In the genomic region with DNA sequence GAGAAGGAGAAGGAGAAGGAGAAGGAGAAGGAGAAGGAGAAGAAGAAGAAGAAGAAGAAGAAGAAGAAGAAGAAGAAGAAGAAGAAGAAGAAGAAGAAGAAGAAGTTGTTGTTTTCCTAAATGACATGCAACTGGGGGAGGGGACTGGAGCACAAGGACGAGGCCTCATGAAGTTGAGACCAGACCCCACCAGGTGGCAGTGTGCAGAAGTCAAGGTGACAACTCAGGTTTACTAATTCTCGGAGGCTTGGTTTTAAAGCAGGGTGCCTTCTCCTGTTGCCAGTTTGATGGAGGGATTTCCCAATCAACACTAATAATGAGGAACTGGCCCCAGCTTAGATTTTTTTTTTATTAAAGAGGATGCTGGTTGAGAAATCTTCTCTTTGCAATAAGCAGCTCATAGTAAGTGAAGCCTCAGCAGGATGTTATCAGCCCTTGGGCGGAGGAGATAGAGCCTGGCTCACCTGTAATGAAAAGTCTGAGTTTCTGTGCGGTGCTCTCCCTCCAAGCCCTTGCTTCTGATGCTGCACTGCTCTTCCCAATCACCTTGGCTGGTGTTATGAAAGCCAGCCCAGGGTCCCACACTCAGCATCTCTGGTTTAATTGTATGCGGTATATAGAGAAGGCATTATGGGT, we compare ENCODE assay signal across 9 mouse cellular contexts.
DNase-seq lines count a peak whose midpoint lies in the region; ATAC-seq and TF ChIP-seq lines count a peak whose summit lies in the region.
"Had no signal": no experiment of that assay in that cellular context is flagged by ENCODE, and none has a peak within 500 bp of the region (broad histone marks: within the 10 kb centered on the region; RNA-seq: fewer than 3 reads in every experiment).

No protein-coding gene starts in this region.

- no peak for TF ChIP-seq POLR2A in embryonic fibroblast, embryonic 13.5 days (IDR thresholded peaks at IDR 0.05; ENCODE audit: low read depth, low read length)

- ATAC-seq in frontal cortex, adult (ENCODE audit: low TSS enrichment): no peak

- in situ Hi-C loops in ES-E14 (cut with MboI; ENCODE audit: low sequenced_read_pairs in 2 of 2, unreplicated experiment in 2 of 2): no loop called here

- no peaks in the 10 kb centered on the region for H3K9me3 ChIP-seq in ES-E14 (ENCODE audit: control insufficient read depth, insufficient read depth, low read depth, low read length)
- no peaks in the 10 kb centered on the region for H3K9me3 ChIP-seq in limb, embryonic 10.5 days (replicated peaks)

- no peak overlapping the region for H3K27ac ChIP-seq in left cerebral cortex, adult 2 months
- H3K27ac ChIP-seq in ES-E14 (ENCODE audit: insufficient read depth, low read depth, low read length, poor library complexity, severe bottlenecking): no peak overlapping the region
- no peak overlapping the region for H3K27ac ChIP-seq in embryonic fibroblast, embryonic 13.5 days (ENCODE audit: insufficient read depth, low read length)
- no peak overlapping the region for H3K27ac ChIP-seq in limb, embryonic 10.5 days
- H3K27ac ChIP-seq: macrophage had no signal

- peaks cover 0 to 2% of the 10 kb centered on the region in 2 experiments; a peak in 1 of 4 replicates for H3K4me1 ChIP-seq in ES-E14 (ENCODE audit: control insufficient read depth in 2 of 2, insufficient read depth in 2 of 2, low read length in 2 of 2, poor library complexity in 1 of 2)
- no peaks in the 10 kb centered on the region for H3K4me1 ChIP-seq in embryonic fibroblast, embryonic 13.5 days (ENCODE audit: control insufficient read depth, insufficient read depth, low read length)
- H3K4me1 ChIP-seq in limb, embryonic 10.5 days: peaks cover 22% of the 10 kb centered on the region

- TF ChIP-seq CTCF in left cerebral cortex, adult 2 months (IDR thresholded peaks at IDR 0.05): peak; percentile 47
- peak; percentile 55; the same call in 1 of the 2 replicates for TF ChIP-seq CTCF in embryonic fibroblast, embryonic 13.5 days (IDR thresholded peaks at IDR 0.05; ENCODE audit: borderline replicate concordance, insufficient read depth, low read length)

- no peaks in the 10 kb centered on the region for H3K36me3 ChIP-seq in ES-E14 (ENCODE audit: control insufficient read depth, insufficient read depth, low read length, poor library complexity, severe bottlenecking)
- no peaks in the 10 kb centered on the region for H3K36me3 ChIP-seq in limb, embryonic 10.5 days

- intact Hi-C loops in left cerebral cortex, adult 2 months (cut with DNase I): no loop called here
- intact Hi-C loops in left cerebral cortex, postnatal 36 days (cut with DNase I): no loop called here

- peaks cover 40% of the 10 kb centered on the region for H3K27me3 ChIP-seq in limb, embryonic 10.5 days (ENCODE audit: low read depth, poor library complexity, severe bottlenecking)

- DNase-seq in left cerebral cortex, adult 2 months (ENCODE audit: extremely low spot score in 1 of 2, low spot score in 2 of 2): peak in 1 of 2 experiments; percentile 24
- no peak for DNase-seq in left cerebral cortex, postnatal 36 days (ENCODE audit: low spot score in 2 of 2)
- DNase-seq in ES-E14 (ENCODE audit: low read depth, low spot score): peak; percentile 38
- DNase-seq in adrenal gland, postnatal 36 days: peak; percentile 52 to 74
- DNase-seq in limb, embryonic 10.5 days (ENCODE audit: low spot score): peak; percentile 53
- peak; percentile 50 for DNase-seq in right cerebral cortex, postnatal 14 days

- no peak overlapping the region for H3K4me3 ChIP-seq in left cerebral cortex, adult 2 months
- H3K4me3 ChIP-seq in ES-E14 (ENCODE audit: insufficient read depth in 1 of 2, low read depth in 1 of 2, low read length in 2 of 2, poor library complexity in 1 of 2, severe bottlenecking in 1 of 2): no peak overlapping the region
- no peak overlapping the region for H3K4me3 ChIP-seq in embryonic fibroblast, embryonic 13.5 days (ENCODE audit: insufficient read depth, low read length)
- no peak overlapping the region for H3K4me3 ChIP-seq in limb, embryonic 10.5 days

- 60% methylated on average over 5 of the region's 5 CpGs for WGBS in limb, embryonic 10.5 days

- H3K9ac ChIP-seq in ES-E14 (ENCODE audit: insufficient read depth, low read depth, low read length, poor library complexity, severe bottlenecking): no peak overlapping the region

TF ChIP-seq in ES-E14, 5 proteins besides CTCF, POLR2A, EP300 and RAD21:
- no peak for TF ChIP-seq HCFC1 (IDR thresholded peaks at IDR 0.05; ENCODE audit: borderline replicate concordance, insufficient read depth, low read length)
- no peak for TF ChIP-seq CHD2 (IDR thresholded peaks at IDR 0.05; ENCODE audit: low read depth, low read length)
- TF ChIP-seq ZNF384 (IDR thresholded peaks at IDR 0.05; ENCODE audit: low read depth, low read length): no peak
- no peak for TF ChIP-seq MAFK (IDR thresholded peaks at IDR 0.05; ENCODE audit: insufficient read depth, low read depth, low read length)
- no peak for TF ChIP-seq ZC3H11A (IDR thresholded peaks at IDR 0.05; ENCODE audit: borderline replicate concordance, low read depth, low read length)

Comparison
In these comparisons a context has a peak if more than half of its experiments do, and no peak if none do; other contexts are left out.
1. DNase-seq: peak in ES-E14 (single experiment), adrenal gland, postnatal 36 days (2 of 2), limb, embryonic 10.5 days (single experiment) and right cerebral cortex, postnatal 14 days (single experiment); none in left cerebral cortex, postnatal 36 days (0 of 2).